Mouse (Mus musculus): ENCODE measurements around the gene Igfbp1. TPM values are rescaled to one million over a fixed set of nuclear protein-coding genes. Genes with fewer than 3 reads are reported as not detected.

Gene Igfbp1
- polyA plus RNA-seq, 1 experiment = not detected

GRCm38 (mm10) chr11:7228107-7228506, 30.5 kb downstream of the Igfbp1 start:
- no peaks in the 10 kb centered on the region for H3K4me1 ChIP-seq (ENCODE audit: control insufficient read depth, insufficient read depth, low read length)
- no peak for TF ChIP-seq CTCF (IDR thresholded peaks at IDR 0.05; ENCODE audit: control insufficient read depth, insufficient read depth, low read length)
- no peak for TF ChIP-seq POLR2A (IDR thresholded peaks at IDR 0.05; ENCODE audit: borderline replicate concordance, control insufficient read depth, low read depth, low read length)
- 74% methylated on average over 4 of the region's 4 CpGs for WGBS
- H3K27ac ChIP-seq (ENCODE audit: control insufficient read depth, insufficient read depth, low read depth, low read length, poor library complexity) = no peak overlapping the region
- no peak overlapping the region for H3K4me3 ChIP-seq (replicated peaks; ENCODE audit: control insufficient read depth, low read depth, low read length)

DNA sequence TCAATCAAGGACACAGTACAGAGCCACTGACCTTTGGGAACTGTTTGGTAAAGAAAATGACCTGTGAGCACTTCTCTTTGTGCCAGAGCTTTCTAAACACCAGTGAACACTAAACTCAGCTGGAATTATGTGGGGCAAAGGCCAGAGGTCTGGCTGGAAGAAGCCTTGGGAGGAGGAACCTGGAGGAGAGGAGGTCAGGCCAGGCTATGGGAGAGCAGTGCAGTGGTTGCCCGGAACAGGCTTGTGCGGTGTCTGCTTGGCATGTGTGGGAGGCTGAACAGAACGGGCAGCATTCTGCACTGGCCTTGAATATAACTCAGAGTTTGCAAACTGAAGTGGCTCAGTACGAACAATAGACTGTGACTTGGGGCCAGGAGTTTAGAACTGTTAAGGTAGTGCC, 32.4 kb downstream of the Igfbp1 start:
- Histone ChIP-seq H3K4me3 (replicated peaks; ENCODE audit: control insufficient read depth, low read depth, low read length) (no peak overlapping the region), H3K4me1 (ENCODE audit: control insufficient read depth, insufficient read depth, low read length) (no peaks in the 10 kb centered on the region), H3K27ac (ENCODE audit: control insufficient read depth, insufficient read depth, low read depth, low read length, poor library complexity) (no peak overlapping the region)
- no peak for TF ChIP-seq CTCF (IDR thresholded peaks at IDR 0.05; ENCODE audit: control insufficient read depth, insufficient read depth, low read length)
- TF ChIP-seq POLR2A (IDR thresholded peaks at IDR 0.05; ENCODE audit: borderline replicate concordance, control insufficient read depth, low read depth, low read length) = no peak
- WGBS = 83% methylated on average over 4 of the region's 4 CpGs

DNA sequence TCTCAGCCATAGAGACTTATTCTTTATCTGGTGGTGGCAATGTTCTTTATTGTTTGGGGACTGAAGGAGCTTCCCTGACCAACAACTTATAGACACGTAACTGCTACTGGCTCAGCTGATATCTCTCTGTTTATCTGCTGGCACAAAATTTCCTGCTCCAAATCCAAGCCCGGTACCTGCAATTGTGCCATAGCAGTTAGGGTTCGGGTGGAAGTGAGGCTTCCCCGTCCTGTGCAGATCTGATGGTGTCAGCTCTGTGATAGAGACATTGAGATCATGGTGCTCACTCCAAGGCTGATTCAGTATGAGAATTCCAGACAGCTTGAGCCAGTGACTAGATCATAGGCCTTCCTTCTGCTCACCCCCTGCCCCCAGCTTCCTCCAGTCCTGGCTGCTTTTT, 34.4 kb downstream of the Igfbp1 start:
- TF ChIP-seq POLR2A (IDR thresholded peaks at IDR 0.05; ENCODE audit: borderline replicate concordance, control insufficient read depth, low read depth, low read length) (no peak), CTCF (IDR thresholded peaks at IDR 0.05; ENCODE audit: control insufficient read depth, insufficient read depth, low read length) (no peak)
- Histone ChIP-seq H3K27ac (ENCODE audit: control insufficient read depth, insufficient read depth, low read depth, low read length, poor library complexity) (no peak overlapping the region), H3K4me1 (ENCODE audit: control insufficient read depth, insufficient read depth, low read length) (no peaks in the 10 kb centered on the region), H3K4me3 (replicated peaks; ENCODE audit: control insufficient read depth, low read depth, low read length) (no peak overlapping the region)
- WGBS = 78% methylated on average over 4 of the region's 4 CpGs

GRCm38 (mm10) chr11:7233333-7233732, 35.8 kb downstream of the Igfbp1 start:
- Histone ChIP-seq H3K4me1 (ENCODE audit: control insufficient read depth, insufficient read depth, low read length) (no peaks in the 10 kb centered on the region), H3K4me3 (replicated peaks; ENCODE audit: control insufficient read depth, low read depth, low read length) (no peak overlapping the region), H3K27ac (ENCODE audit: control insufficient read depth, insufficient read depth, low read depth, low read length, poor library complexity) (no peak overlapping the region)
- TF ChIP-seq CTCF (IDR thresholded peaks at IDR 0.05; ENCODE audit: control insufficient read depth, insufficient read depth, low read length) (no peak), POLR2A (IDR thresholded peaks at IDR 0.05; ENCODE audit: borderline replicate concordance, control insufficient read depth, low read depth, low read length) (no peak)
- 67% methylated on average over 2 of the region's 2 CpGs for WGBS

- TF ChIP-seq POLR2A (IDR thresholded peaks at IDR 0.05; ENCODE audit: borderline replicate concordance, control insufficient read depth, low read depth, low read length) (no peak), CTCF (IDR thresholded peaks at IDR 0.05; ENCODE audit: control insufficient read depth, insufficient read depth, low read length) (no peak)
- WGBS = 50% methylated on average over 1 of the region's 1 CpGs
Observed at GRCm38 (mm10) chr11:7234436-7234835, 36.9 kb downstream of the Igfbp1 start.

DNA sequence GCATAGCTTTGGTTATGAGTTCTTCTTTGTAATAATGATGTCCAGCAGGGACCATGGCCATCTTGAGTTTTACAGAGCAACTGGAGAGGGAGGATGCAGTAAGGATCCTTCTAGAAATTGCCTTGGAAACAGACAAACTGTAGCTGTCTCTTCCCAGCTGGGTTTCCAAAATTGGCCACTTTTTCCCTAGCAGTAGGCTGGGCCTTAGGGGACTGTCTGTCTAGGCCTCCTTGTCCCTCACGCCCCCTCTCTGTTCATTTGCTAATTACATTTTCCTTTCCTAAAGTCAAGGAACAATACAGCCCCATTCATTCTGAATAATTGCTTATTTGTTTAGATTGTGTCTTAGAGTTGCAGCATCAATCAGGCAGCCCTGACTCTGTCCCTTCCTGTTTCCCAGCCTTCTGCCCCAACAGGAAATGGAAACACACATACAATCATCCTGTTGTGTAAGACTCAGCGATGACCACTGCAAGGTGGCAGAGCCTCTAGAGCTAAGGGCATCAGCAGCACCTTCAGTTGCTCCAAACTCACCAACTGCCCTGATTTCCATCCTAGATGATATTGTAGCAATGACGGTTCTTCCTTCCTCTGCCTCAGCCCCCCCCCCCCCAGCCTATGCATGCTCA, 37.5 kb downstream of the Igfbp1 start:
- H3K4me1 ChIP-seq (ENCODE audit: control insufficient read depth, insufficient read depth, low read length) = no peaks in the 10 kb centered on the region
- TF ChIP-seq CTCF (IDR thresholded peaks at IDR 0.05; ENCODE audit: control insufficient read depth, insufficient read depth, low read length) = no peak
- no peak for TF ChIP-seq POLR2A (IDR thresholded peaks at IDR 0.05; ENCODE audit: borderline replicate concordance, control insufficient read depth, low read depth, low read length)
- no peak overlapping the region for H3K4me3 ChIP-seq (replicated peaks; ENCODE audit: control insufficient read depth, low read depth, low read length)
- H3K27ac ChIP-seq (ENCODE audit: control insufficient read depth, insufficient read depth, low read depth, low read length, poor library complexity) = no peak overlapping the region
- WGBS = 34% methylated on average over 3 of the region's 3 CpGs

More at GRCm38 (mm10) chr11:7234436-7234835, 36.9 kb downstream of the Igfbp1 start:
- Histone ChIP-seq H3K4me1 (ENCODE audit: control insufficient read depth, insufficient read depth, low read length) (no peaks in the 10 kb centered on the region), H3K27ac (ENCODE audit: control insufficient read depth, insufficient read depth, low read depth, low read length, poor library complexity) (no peak overlapping the region), H3K4me3 (replicated peaks; ENCODE audit: control insufficient read depth, low read depth, low read length) (no peak overlapping the region)

GRCm38 (mm10) chr11:7236751-7237150, 39.2 kb downstream of the Igfbp1 start:
- Histone ChIP-seq H3K4me1 (ENCODE audit: control insufficient read depth, insufficient read depth, low read length) (no peaks in the 10 kb centered on the region), H3K27ac (ENCODE audit: control insufficient read depth, insufficient read depth, low read depth, low read length, poor library complexity) (no peak overlapping the region), H3K4me3 (replicated peaks; ENCODE audit: control insufficient read depth, low read depth, low read length) (no peak overlapping the region)
- WGBS = 66% methylated on average over 2 of the region's 2 CpGs
- no peak for TF ChIP-seq CTCF (IDR thresholded peaks at IDR 0.05; ENCODE audit: control insufficient read depth, insufficient read depth, low read length)

DNA sequence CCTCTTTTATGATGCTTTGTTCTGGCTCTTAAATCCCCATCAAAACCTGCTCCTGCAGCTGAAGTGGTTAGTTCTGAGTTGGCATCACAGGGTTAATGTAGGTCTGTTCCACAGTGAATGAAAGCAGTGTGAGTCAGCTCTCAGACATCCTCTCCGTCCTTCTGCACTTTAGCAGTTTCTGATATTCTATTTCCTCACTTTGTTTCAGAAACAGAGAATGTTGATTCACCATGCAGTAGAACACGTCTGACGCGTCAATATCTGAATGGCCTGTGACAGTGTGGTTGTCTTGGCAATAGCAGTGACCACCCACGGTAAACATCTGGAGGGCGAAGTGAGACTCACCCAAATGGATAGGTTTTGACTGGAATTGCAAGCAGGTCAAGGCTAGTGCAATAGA, 40.1 kb downstream of the Igfbp1 start:
- H3K4me1 ChIP-seq (ENCODE audit: control insufficient read depth, insufficient read depth, low read length) = no peaks in the 10 kb centered on the region
- no peak overlapping the region for H3K27ac ChIP-seq (ENCODE audit: control insufficient read depth, insufficient read depth, low read depth, low read length, poor library complexity)
- no peak for TF ChIP-seq CTCF (IDR thresholded peaks at IDR 0.05; ENCODE audit: control insufficient read depth, insufficient read depth, low read length)
- no peak for TF ChIP-seq POLR2A (IDR thresholded peaks at IDR 0.05; ENCODE audit: borderline replicate concordance, control insufficient read depth, low read depth, low read length)
- H3K4me3 ChIP-seq (replicated peaks; ENCODE audit: control insufficient read depth, low read depth, low read length) = no peak overlapping the region
- 52% methylated on average over 6 of the region's 6 CpGs for WGBS

GRCm38 (mm10) chr11:7238546-7238945, 41.0 kb downstream of the Igfbp1 start:
- Histone ChIP-seq H3K4me3 (replicated peaks; ENCODE audit: control insufficient read depth, low read depth, low read length) (no peak overlapping the region), H3K4me1 (ENCODE audit: control insufficient read depth, insufficient read depth, low read length) (no peaks in the 10 kb centered on the region), H3K27ac (ENCODE audit: control insufficient read depth, insufficient read depth, low read depth, low read length, poor library complexity) (no peak overlapping the region)
- WGBS = 82% methylated on average over 6 of the region's 6 CpGs
- TF ChIP-seq CTCF (IDR thresholded peaks at IDR 0.05; ENCODE audit: control insufficient read depth, insufficient read depth, low read length) (no peak), POLR2A (IDR thresholded peaks at IDR 0.05; ENCODE audit: borderline replicate concordance, control insufficient read depth, low read depth, low read length) (no peak)

Measured in bone marrow, adult 2 months (tissue).